Mouse (Mus musculus) left cerebral cortex, adult 9 months (tissue): ENCODE results near the gene Akap7.

ENCODE experiments used
- DNase-seq, 2 experiments: peaks; one replicate each; pipeline ENCODE4 v3.0.0; 2022; ENCODE audit warnings: low spot score in 2 of 2

Akap7 gene

DNA sequence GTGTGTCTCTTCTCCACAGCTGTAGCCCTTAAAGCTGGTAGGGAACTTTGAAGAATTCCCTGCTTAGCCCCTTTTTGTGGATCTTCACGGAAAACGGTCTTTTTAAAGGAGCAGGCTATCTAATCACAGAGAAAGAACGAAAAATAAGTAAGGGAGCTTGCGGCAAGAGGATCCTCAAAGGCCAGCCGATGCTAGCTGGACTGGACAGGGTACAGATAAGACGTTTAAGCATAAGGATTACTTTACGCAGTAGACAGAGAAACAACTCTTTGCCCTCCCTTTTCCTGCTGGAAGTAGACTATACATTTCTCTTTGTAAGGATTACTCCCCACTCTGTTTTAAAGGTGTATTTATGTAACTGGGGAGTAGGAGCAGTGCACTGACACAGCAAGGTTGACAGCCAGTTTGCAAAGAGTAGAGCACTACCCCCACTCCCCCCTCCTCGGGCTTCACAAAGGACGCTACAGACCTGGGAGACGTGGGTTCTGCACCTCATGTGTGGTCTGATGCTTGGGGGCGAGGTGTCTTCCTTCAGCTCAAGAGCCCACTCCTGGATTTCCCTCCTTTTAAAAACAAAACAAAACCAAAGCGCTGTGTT, 9.9 kb downstream of the Akap7 start:
- DNase-seq, result no peak

GRCm38 (mm10) chr10:25296657-25297369, 10.9 kb downstream of the Akap7 start:
- DNase-seq, result peak; percentile 55 to 78

GRCm38 (mm10) chr10:25296286-25296656, 11.4 kb downstream of the Akap7 start:
- no peak for DNase-seq

- DNase-seq, result no peak
These were observed 11.8 kb downstream of the Akap7 start for GRCm38 (mm10) chr10:25295836-25296235.

DNA sequence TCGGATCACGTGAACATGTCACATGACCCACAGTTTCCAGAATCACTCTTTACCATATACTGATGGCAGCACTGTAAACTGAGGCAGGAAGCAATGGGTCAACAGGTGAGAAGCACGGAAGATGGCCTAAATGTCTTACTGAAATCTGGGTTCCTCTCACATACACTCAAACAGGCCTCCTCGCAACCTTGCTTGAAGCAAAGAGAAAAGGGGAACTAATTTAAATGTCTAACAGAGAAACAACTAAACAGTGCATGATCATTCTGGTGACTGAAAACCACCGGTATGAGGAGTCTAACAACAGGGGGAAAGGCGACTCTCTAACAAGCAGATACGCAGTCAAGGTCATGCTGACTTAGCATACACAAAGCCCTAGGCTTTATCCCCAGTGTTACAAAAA, 12.7 kb downstream of the Akap7 start:
- DNase-seq, result no peak

DNA sequence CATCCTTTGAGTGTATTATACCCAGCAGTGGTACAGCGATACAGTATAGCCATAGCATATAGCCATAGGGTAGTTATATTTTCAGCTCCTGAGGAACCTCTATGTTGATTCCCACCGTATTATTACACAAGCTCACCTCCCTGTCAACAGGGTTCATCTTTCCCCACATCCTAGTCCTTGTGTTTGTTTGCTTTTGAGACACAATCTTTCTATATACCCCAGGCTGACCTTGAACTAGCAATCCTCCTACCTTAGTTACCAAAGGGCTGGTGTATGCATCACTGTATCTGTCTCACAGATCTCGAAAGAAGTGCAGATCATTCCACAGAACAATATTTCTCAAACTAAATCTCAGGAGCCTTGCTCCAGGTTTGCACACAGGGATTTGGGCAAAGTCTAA, 13.9 kb downstream of the Akap7 start:
- no peak for DNase-seq

- no peak for DNase-seq
These were observed 16.6 kb downstream of the Akap7 start for GRCm38 (mm10) chr10:25291053-25291452.

DNA sequence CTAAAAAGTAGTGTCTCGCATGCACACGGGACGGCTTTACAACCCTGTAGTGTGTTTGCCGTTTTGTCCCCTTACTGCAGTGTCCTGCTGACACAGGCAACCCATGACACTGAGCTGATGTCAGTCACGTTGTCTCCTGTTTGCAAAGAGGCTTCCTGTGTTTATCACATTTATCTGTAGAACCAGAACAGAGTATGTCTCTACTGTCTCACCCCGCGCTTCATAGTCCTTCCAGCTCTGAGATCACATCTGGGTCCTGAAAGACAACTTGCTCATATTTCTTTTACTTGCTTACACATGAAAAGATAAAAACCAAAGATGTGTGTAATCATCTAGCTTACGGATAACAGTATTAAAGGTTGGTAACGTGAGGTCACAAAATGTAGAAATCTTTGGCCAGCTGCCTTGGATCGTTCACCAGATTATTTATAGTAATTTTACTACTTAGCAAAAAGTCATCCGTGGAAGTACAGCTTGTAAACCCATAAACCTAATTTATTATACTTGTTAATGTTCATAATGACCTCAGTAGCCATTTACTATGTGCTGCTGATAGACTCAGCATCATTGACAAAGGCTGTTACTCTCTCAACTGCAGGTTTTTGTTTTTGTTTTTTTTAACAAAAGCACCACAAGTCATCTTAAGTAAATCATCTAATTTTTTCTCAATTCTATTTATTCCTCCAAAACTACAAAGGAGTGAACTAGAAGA, 22.4 kb downstream of the Akap7 start:
- DNase-seq, result no peak

DNA sequence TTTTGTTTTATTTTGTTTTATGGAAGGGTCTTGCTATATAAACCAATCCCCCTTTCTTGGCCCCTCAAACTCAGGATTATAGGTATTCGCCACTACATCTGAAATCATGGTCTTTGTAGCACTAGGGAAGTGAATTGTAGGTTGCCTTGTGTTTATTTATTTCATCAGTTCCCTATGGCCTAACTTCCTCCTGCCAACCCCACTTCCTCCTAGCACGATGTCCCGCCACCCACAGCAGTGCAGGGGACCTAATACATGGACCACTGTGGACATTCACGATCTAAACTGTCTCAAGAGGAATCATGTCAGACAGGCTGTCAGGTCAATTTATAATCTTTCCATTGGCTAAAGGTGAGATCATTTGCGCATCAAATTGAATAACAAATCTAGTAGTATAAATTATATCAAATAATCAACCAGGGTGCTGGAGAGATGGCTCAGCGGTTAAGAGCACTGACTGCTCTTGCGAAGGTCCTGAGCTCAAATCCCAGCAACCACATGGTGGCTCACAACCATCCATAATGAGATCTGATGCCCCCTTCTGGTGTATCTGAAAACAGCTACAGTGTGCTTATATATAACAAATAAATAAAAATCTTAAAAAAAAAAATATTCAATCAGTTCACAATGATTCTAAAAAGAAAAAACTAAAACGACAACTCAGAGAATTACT, 23.1 kb downstream of the Akap7 start:
- DNase-seq, result no peak

DNA sequence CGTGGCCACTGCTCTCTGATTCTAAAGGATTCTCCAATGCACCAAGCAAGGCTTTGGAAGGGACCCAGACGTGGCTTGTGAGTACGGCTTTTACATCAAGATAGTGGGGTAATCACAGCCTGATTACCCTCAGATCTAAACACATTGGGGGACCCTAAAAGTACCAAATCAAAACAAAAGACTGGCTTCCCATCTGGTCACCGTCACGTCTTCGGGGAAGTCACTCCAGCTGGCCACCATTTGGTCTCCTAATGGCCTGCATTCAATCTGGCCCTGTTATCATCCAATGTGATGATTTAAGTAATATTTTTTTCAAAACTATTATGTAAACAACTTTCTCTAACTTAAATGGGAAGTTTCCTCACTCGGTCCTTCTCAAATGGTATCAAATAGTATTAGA, 24.3 kb downstream of the Akap7 start:
- DNase-seq, result no peak

- no peak for DNase-seq
These were observed 27.5 kb downstream of the Akap7 start for GRCm38 (mm10) chr10:25280141-25280540.

DNA sequence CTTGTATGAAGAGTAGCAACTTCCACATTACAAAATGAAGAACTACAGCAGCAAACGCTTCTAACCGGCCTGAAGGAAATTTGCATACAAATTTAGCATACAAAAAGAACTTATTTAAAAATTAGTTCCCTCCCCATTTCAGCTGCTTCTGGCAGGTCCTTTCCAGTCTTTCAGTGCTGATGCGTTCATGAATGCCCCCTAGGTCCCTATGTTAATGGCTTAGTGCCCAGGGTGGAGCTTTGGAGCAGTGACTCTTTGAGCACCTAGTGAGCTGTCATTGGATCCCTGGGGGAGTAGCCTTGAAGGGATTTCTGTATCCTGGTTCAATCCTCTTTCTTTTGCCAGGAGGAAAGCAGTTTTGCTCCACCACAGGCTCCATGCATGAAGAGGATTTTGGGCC, 28.3 kb downstream of the Akap7 start:
- DNase-seq, result no peak

GRCm38 (mm10) chr10:25275492-25275891, 32.2 kb downstream of the Akap7 start:
- no peak for DNase-seq

DNA sequence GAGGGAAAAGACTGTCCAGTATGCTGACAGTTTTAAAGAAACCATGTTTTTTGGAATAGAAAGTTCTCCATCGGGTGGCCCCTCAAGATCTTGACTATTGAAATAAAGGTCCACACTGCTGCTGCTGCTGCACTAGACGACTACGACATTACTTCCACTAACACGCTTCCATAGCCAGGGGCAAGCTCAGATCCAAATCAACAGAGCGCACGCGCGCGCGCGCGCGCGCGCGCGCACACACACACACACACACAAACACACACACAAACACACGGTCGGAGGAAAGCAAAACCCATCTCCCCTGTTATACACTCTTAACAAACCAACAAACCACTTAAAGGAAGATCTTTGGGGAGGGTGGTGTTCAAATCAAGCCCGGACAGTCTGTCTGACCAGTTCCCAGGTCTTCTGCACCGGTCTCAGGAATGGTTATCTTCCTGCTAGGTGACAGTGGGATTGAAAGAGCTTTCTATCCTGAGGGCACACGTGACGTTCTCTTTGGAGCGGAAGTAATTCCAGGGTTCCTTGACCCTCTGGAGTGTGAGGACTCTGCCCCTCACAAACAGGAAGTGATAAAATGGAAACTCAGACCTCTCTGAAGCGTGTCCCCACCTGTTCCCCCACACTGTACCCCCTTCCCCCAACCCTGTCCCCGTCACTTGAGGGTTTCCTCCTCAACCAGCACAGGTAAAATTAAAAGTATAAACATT, 32.9 kb downstream of the Akap7 start:
- DNase-seq, result no peak

- no peak for DNase-seq
These were observed 33.9 kb downstream of the Akap7 start for GRCm38 (mm10) chr10:25273731-25274130.

DNA sequence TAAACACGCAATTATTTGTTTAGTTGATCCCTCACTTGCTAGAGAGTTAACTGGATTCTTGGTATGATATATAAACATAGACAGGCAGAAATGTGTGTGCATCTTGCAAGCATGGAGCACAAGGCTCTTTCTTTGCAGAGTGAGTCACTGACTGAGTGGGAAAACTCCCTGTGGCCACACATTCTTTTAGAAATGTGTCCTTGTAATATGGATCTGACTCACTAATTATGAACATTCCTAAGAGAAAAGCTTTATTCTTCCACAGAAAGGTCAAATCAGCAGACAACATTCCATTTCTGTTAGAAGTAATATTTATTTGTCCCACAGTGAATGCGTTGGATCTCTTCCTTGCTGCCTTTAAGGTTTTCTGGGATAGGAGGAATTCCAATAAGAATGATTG, 35.9 kb downstream of the Akap7 start:
- DNase-seq, result no peak

GRCm38 (mm10) chr10:25271207-25271606, 36.5 kb downstream of the Akap7 start:
- no peak for DNase-seq

GRCm38 (mm10) chr10:25268476-25269351, 39.0 kb downstream of the Akap7 start:
- DNase-seq, result peak; percentile 14 to 58

- DNase-seq, result no peak
These were observed 46.5 kb downstream of the Akap7 start for GRCm38 (mm10) chr10:25261176-25261575.

- DNase-seq, result no peak
These were observed 46.9 kb downstream of the Akap7 start for GRCm38 (mm10) chr10:25260724-25261123.

DNA sequence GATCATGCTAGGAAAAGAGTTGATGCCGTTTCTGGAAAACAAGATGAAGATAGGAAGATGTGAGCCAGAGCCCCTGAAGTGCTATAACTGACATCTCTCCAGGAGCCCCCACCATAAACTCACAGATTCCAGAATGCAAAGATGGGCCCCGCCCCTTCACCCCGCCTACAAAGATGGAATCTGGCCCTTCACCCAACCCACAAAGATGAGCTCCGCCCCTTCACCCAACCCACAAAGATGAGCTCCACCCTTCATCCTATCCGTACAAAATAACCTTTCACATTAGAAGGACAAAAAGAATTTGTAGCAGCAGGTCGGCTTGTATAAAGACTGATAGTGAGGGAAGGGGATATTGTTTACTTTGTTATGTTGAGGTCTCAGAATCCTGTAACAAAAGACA, 49.5 kb downstream of the Akap7 start:
- DNase-seq, result no peak
